Mouse (Mus musculus) cortical plate, adult 2 months (tissue): ENCODE data around the gene Gng13.

Experiments used
- CTCF ChIP-seq: fragments of 200-500 bp; IDR thresholded peaks from 2 replicates; pipeline ENCODE4 v1.5.1; 2011; ENCODE audit warnings: mild to moderate bottlenecking, control low read depth, low read length; ENCODE audit not compliant: insufficient read depth; ENCODE audit errors: extremely low read depth
- POLR2A ChIP-seq: fragments of 200-500 bp; IDR thresholded peaks from 2 replicates; pipeline ENCODE4 v1.6.1; 2011; ENCODE audit warnings: mild to moderate bottlenecking, low read length, control low read depth; ENCODE audit not compliant: insufficient read depth; ENCODE audit errors: extremely low read depth

DNA sequence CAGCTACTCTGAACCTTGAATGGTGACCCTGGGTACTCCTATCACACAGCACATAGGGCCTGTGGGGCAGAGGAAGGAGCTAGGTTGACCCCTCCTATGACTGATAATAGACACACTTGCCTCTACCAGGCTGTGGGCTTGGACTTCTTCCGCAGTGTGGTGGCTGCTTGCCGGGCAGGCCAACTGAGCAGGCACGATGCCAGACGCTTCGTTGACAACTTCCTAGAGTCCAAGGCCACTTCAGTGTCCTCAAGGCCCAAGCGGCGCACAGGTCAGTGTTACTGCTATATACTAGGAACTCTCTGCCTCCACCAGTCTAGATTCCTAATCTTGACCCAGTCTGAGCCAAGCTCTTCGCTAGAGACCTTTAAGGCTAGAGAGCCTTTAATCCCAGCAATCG lies 26.9 kb downstream of the Gng13 start:
- TF ChIP-seq CTCF = no peak
- no peak for TF ChIP-seq POLR2A
